Mouse (Mus musculus) CD4-positive helper T cell, adult 2 months (primary cell): Measurements from ENCODE around the gene Mtg1.

Experiments
- DNase-seq: peaks from one replicate; pipeline ENCODE4 v3.0.0-alpha.2; 2012; ENCODE audit warnings: low read depth, missing footprints, low spot score

The Mtg1 gene

DNA sequence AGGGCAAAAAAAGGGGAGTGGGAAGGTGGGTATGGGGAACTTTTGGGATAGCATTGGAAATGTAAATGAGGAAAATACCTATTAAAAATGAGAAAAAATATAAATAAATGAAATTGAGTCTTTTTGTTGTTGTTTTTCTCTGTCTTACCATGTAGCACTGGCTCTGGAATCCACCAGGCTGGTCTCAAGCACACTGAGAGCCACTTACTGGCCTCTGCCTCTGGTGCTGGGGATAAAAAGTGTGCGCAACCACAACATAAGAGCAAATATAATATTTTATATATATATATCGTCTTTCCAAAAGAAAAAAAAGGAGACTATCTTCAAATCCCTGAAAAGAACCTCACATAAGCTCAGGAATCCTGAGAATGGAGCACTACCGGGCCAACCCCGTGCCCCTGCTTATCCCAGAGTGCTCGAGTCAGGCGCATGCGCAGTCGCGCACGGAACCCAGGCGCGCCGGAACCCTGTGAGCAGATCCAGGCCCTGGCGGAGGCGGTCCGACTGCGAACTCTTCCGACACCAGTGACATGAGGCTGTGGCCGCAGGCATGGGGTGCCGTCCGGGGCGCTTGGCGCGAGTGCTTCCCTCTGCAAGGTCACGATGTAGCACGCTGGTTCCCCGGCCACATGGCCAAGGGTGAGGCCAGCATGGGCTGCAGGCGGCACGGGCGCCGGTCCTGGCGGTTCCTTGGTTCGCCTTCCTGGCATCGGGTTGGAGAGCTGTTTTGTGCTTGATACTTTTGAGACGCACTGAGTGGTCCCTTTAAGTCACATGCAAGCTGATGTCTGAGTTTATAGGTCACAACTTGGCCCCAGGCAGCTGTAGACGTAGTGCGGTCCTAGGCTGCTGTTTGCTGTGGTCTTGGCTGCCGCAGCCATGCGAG lies at the start of gene Mtg1:
Gene Mtg1, plus strand, starts transcription at position 430 of the 886 bp plus-strand sequence.
- peak; percentile 95 for DNase-seq

DNA sequence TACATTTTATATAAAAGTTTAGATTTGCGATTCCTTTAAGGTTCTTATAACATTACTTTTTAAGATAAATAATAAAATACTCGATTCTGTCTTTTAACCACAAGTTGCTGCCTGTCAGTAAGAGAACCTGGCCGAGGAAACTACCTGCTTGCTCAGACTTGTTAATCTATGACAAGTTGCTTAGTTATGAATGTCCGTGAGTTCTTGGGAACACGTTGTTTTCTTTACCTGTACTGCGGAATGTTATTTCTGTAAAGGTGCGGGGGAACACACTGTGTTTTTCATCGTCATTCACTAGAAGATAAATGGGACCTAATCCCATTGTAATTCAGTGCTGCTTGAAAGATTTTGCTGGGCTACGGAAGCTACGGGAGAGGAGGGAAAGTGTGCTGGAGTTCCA lies 46.8 kb upstream of the Mtg1 start:
- DNase-seq, result no peak

DNA sequence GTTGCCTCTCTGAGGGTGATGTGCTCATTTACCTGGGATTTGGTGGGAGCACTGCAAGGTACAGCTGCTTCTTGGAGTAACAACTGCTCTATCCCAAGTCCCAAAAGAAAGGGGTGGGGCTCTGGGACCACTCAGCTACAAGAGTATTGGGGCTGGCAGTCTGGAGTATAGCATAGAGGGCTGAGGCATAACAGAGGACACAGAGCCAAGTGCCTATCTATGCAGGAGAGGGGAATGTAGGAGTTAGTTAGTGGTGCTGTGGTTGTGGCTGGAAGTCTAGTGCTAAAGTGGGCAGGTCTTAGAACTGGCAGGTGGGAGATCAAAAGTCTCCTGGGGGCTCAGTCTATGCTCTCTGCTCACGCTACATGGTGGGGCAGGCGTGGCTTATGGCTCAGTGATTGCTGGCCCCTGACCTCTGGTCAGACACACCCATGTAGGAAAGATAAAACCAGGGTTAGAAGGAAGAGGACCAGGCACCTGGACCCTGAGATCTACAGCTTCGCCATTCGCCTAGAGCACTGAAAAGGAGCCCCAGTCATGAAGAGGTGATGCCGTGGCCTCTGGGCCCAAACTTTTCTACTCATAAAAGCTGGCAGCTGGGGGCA lies 44.3 kb upstream of the Mtg1 start, which contains the start of gene Prap1:
Gene Prap1, plus strand, starts transcription at position 472 of the 605 bp plus-strand sequence.
- no peak for DNase-seq

DNA sequence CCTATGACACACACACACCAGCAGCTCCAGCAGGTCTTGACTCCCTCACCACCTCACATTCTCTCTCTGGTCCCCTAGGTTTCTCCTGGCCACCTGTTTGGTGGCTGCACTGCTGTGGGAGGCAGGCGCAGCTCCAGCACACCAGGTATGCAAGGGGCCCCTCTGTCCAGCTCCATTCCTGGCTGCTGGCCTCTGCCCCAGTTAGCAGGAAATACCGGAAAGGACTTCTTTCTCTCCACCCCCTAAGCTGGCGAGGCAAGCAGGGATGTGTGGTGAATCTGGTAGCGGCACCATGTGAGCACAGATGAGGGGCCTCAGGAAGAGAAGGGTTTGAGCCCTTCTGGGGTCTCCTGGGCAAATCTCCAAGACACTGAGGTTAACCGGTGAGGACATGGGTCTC lies 42.4 kb upstream of the Mtg1 start:
- no peak for DNase-seq

DNA sequence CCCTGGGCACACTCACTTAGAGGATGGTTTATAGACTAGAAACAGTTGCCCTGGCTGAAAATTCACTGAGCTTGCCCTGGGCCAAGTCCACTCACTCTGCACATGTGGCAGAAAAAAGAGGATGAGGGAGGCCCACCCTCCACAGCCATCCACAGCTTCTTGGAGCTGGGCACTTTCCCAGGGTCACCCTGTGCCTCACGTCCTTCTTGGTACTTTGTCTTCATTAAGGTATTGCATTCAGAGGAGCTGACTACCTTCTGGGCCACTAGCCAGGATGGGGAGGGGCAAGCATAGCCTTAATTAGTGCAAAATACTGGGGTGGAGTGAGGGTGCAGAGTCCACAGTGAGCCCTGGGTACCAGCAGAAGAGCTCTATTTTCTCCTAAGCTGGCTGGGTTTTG lies 41.8 kb upstream of the Mtg1 start:
- no peak for DNase-seq

DNA sequence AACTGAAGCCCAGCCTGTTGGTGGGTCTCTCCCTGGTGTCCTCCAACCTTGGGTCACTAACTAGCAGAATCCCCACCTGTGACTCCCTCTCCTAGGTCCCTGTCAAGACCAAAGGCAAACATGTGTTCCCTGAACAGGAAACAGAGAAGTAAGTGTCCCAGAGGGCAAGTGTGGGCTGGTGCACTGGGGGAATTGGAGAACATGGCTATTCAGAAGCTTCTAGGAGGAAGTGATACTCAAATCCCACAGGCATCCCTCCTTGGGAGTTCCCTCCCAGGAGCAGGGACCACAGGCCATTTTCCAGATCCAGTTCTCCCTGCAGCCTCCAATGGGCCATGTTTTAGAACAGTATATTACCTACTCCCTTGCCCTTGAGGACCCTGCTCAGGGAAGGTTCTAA lies 41.3 kb upstream of the Mtg1 start:
- DNase-seq, result no peak

DNA sequence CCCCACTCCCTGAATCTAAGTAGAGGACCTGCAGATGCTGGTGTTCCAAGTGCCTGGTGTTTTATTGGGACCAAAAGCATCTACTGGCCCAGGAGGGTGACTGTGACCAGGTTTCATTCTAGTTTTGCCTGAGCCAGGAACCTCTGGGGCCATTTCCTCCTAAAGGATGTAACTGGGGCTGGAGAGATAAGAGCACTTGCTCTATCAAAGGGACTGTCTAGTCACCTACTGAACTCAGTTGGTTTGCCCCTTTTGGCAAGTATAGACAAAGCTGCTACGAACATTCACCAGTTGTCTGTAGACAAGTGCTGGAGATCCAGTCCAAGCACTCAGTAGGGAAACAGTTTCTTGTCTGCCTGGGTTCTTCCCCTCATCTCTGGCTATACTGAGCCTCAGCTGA lies 38.9 kb upstream of the Mtg1 start:
- no peak for DNase-seq

DNA sequence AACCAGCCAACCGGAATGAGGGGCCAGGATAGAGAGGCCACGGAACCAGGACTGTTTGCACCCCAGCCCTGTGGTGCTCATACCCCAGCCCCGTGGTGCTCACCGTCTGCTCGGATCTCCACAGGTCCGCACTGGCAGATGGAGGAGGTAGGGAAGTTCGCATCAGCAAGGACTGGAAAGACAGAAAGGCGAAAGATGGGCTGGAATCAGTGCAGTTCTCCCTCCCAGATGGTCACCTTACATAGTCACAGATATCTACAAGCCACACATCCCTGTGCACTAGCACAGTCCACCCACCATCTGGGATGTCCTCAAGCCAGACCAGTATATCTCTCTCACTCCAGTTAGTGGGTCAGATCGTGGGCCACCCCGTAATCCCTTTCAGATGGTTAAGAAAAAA lies 35.9 kb upstream of the Mtg1 start:
- DNase-seq, result no peak

DNA sequence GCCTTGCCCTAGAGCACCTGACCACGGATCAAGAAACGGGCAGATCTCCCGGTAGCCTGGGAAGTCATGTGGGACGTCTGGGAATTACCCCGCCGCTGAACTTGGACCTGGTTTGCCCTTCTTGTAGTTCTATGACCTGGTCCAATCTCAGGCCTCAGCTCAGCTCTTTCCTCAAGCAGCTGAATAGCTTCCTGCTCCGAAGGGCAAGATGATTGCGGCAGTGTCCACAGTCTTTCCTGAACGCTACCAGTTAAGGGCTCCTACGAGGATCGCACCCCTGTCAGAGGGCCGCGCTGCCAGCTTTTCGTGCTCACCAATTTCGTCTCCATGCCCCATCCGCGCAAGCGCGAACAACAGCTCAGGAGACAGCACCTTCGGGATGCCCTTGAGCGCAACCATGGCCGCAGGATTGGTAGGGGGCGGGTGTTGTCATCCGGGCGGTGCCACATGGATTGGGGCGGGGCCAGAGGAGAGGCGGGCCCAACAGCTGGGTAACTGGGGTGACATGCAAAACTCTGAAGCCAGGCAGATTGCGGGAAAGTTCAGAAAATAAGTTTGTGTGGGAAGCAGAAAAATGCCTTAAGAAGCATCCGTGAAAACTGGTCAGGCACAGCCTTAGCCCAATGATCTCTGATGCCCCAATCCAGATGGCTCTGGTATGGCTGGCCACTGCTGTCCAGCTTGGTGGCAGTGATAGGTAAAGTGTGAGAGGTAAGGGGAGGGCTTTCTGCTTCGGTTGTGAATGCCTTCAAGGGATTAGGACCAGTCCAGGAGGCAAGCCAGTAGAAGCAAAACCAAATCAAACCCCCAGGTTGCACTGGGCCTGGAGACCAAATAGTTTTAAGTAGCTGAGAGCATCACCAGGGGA lies 35.1 kb upstream of the Mtg1 start, which contains the start of gene Fuom:
Gene Fuom, minus strand, starts transcription at position 449 of the 868 bp plus-strand sequence.
- peak; percentile 84 for DNase-seq

DNA sequence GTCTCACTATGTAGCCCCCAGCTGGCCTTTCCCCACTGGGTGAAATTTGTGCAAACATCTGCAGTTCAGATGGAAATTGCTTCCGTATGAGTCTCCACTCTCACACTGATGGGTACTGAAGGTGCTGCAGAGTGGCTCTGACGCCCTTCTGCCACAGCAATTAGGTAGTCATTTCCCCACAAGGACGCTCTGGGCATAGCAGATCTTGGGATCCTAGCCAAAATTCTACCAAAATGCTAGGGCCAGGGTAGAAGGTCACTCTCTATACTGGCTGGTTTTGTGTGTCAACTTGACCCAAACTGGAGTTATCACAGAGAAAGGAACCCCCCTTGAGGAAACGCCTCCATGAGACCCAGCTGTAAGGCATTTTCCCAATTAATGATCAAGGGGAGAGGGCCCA lies 33.4 kb upstream of the Mtg1 start:
- no peak for DNase-seq

DNA sequence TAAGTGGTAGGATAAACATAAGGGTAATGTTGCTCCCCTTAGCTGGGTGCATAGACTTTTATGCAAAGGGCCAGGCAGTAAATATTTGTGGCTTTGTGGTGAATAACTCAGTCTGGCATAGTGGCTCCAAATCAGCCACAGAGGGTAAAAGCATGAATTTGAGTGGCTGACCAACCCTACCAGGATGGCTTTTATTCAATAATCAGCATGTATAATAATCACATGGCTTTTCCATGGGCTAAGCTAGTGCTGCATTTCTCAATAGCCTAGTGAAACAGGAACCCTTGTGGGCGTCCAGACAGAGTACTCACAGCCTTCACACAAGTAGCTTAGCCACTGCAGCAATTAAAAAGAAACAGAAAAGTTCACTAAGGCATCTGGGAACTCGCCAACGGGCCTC lies 25.4 kb upstream of the Mtg1 start:
- DNase-seq, result no peak

DNA sequence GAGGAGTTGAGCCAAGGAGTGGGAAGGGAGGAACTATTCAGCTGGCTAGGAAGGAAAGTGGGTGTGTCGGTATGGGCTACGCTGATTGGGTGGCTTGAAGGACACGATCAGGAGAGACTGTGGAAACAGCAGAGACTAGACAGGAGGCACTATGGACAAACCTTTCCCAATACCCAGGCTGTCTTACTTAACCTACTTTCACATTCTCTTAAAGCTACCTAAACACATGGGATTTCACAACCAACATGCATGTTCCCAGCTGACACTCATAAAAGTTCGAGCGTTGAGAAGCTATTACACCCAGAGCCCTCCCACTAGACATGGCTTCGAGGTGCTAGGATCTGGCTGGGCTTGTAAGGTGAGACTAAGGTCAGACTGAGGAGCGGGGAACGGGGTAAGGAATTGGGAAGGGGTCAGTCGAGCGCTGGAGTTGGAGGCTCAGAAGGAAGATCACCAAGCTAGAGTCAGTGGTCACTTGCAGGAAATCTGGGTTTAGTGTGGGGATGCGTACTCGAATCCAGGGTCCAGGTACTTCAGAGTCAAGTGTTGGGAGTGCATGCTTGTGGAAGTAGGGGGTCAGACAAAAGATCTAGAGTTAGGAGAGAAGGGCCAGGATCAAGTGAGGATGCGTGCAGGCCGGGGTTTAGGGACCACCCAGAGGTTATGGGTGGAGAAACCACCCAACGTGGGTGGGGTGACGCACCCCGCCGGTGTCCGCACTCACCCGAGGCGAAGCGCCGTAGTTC lies 21.6 kb upstream of the Mtg1 start, which contains the start of gene Paox:
Gene Paox, plus strand, starts transcription at position 217 of the 746 bp plus-strand sequence.
- peak; percentile 18 for DNase-seq

DNA sequence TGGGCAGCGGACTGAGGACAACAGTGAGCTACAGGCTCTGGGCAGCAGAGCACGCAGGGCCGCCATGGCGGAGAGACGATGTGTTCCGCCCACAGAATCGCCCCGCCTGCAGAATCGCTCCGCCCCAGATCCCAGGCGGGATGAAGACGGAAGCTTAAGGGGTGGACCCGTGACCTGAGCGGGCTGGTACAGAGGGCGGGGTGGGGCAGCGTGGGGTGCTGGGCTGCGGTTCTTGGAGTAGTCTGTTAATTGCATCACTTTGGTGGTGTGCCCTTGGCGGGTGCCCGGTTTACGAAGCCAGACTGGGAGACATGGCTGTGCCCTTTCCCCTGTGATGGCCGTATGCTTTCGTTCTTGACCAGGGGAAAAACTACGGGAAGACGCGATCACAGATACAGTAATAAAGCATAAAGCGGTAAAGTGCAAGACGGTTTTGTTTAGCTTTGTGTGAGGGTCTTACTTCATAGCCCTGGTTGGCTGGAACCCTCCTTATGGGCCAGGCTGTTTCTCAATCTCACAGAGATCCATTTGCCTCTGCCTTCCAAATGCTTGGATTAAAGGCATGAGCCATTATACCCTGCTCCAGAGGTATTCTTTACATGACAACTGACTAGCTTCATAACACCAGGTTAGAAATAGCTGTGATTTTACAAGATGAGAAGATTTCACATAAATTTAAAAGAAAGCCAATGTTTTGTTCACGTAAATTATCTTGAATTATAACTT lies 20.9 kb upstream of the Mtg1 start, which contains the start of gene Echs1:
Gene Echs1, minus strand, starts transcription at position 148 of the 726 bp plus-strand sequence.
- peak; percentile 91 for DNase-seq

DNA sequence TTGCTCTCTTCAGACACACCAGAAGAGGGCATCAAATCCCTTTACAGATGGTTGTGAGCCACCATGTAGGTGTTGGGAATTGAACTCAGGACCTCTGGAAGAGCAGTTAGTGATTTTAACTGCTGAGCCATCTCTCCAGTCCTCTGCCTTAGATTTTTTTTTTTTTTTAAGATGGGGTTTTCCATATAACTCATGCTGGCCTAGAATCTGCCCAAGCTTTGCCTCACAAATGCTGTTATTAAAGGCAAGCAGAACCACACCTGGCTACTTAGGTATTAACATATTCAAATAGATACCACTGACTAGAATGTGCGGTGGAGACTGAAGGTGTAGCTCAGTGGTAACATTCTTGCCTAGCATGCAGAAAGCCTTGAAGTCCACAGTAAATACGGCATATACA lies 16.9 kb upstream of the Mtg1 start:
- DNase-seq, result no peak

DNA sequence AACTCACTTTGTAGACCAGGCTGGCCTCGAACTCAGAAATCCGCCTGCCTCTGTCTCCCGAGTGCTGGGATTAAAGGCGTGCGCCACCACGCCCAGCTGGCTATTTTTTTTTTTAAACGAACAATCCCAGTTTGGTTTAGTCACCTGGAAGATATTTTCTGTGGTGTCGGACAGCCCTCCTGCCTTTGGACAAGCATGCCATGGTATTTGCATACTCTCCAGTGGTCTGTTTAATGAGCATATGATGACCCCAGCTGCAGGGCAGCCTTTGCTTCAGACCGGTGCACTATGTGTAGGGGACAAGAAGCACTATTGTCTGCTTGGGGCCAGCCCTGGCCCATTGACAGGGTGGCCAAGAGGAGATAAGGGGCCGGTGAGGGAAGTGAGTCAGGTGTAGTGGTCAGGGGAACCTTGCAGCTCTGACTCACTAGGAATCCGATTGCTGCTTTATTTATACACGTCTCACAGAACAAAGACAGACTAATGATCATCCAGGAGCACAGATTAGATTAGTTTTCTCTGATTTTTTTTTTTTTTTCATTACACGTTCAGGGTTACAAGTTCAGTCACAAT lies 15.9 kb upstream of the Mtg1 start:
- DNase-seq, result no peak

DNA sequence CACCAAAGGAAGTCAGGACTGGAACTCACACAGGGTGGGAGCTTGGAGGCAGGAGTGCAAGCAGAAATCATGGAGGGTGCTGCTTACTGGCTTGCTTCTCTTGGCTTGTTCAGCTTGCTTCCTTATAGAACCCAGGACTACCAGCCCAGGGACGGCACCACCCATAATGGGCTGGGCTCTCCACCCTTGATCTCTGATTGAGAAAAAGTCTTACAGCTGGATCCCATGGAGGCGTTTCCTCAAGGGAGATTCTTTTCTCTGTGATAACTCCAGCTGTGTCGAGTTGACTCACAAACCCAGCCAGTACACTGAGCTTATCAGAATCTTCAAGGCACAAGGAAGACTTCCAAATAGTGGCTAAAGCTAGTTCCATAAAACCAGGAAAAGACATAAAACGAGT lies 14.6 kb upstream of the Mtg1 start:
- no peak for DNase-seq

DNA sequence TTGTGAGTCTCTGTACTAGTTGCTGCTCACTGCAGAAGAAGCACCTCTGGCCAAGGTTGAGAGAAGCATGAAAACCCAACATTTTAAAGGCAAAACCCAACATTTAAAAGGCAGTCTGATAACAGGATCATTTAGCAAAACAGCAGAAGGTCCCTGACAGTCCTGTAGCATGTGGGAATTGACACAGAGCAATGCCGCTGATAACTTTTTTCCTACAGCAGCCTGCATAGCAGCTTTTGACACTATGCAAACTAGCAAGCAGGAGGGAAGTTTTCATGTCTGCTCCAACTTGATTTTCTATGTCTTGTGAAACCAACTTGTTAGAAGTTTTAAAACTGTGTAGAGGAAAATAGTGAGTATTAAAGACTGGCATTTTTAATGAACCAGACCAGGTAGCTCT lies 13.0 kb upstream of the Mtg1 start:
- DNase-seq, result no peak

DNA sequence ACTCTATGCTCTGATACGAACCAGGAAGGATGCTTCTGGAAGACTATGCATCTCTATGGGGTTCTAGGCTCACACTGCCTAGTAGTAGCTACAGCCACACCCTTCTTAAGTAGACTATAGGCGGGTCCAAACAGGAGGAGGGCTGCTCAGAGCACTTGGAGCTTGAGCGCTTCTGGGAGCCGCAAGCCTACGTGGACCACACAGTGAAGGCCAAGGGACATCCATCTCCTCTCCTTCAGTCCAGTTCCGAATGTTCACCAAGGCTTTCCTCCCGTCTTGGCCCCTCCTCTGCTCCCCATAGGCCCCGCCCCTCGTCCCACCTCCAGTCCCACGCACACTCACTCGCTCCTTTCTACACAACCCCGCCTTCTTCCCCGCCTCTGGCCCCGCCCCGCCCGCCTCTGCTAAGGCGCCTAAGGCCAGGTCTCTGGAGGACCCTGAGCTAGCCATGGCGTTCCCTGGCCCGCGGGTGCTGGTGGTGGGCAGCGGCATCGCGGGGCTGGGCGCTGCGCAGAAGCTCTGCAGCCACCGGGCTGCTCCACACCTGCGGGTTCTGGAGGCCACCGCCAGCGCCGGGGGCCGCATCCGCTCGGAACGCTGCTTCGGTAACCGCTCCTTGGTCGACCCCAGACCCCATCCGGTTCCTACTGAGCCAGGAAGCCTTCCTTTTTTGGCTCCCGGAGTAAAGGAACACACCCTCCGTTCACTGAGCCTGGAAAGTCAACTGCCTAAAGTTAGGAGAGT lies 11.9 kb upstream of the Mtg1 start:
- peak; percentile 90 for DNase-seq

DNA sequence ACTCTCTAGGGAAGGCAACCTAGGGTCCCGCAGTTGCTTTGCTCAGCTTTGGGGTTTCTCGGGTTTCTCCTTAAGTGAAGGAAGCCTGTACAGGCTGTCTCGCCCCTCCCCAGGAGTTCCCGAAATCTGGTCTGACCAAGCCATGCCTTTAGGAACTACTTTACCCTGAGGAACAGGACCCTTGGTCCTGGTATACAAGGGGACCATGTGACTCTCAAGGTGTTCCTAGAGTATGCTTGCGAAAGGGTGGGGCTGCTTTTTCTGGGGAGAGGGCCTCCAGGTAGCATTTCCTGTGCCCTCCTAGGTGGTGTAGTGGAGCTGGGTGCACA lies 11.4 kb upstream of the Mtg1 start:
- no peak for DNase-seq

DNA sequence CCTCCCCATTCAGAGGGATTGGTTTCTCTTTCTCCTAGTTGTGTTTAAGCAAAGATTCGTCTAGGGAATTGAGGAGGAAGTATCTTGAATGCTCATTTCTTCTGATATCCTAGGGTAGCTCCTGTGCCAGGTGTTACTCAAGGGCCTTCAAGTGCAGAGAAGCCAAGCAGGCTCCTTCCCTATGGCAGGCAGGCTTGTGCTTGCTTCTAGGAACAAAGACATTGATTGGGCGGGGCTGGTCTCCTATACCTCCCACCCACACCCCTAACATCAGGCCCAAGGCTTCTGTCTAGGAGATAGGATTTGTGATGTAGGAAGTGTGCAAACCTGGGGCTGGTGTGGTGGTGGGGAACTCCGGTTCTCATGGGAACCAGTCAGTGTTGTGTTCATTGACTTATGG lies 10.4 kb upstream of the Mtg1 start:
- no peak for DNase-seq
